Mouse (Mus musculus) bone marrow macrophage, adult 2 months (primary cell): ENCODE results near the gene Pde3a. TPM values are rescaled to one million over a fixed set of nuclear protein-coding genes. Genes with fewer than 3 reads are reported as not detected.
"Not testable (repeated sequence)": the region's sequence is repeated elsewhere in the genome, so short reads cannot be mapped to it uniquely, and the experiment has no call there.

Experiments
- H3K27ac ChIP-seq: 2 replicates; pipeline ENCODE4 v1.5.1; 2012; ENCODE audit warnings: low read depth, low read length; ENCODE audit not compliant: insufficient read depth
- H3K4me1 ChIP-seq: 2 replicates; pipeline ENCODE4 v1.6.1; 2012; ENCODE audit warnings: low read length; ENCODE audit not compliant: control insufficient read depth, insufficient read depth
- H3K4me3 ChIP-seq: 2 replicates; pipeline ENCODE4 v1.5.1; 2012; ENCODE audit warnings: mild to moderate bottlenecking, low read length, moderate library complexity; ENCODE audit not compliant: insufficient read depth
- CTCF ChIP-seq: IDR thresholded peaks from 2 replicates; pipeline ENCODE4 v1.5.1; 2012; ENCODE audit warnings: low read depth, mild to moderate bottlenecking, low read length, moderate library complexity
- POLR2A ChIP-seq: IDR thresholded peaks from 2 replicates; pipeline ENCODE4 v1.6.1; 2012; ENCODE audit warnings: mild to moderate bottlenecking, low read depth, low read length, borderline replicate concordance
- polyA plus RNA-seq: library from polyadenylated mRNA; stranded (reverse); fragments of >200 nt; gene quantifications from 2 replicates; pipeline ENCODE4 v1.2.4, GENCODE M21; 2012; ENCODE audit not compliant: missing spikeins, insufficient read depth, insufficient read length

Pde3a gene
- polyA plus RNA-seq, 1 experiment, result 0.12 TPM

GRCm38 (mm10) chr6:141318440-141318839 lies 69.4 kb downstream of the Pde3a start:
- H3K4me1 ChIP-seq, result no peaks in the 10 kb centered on the region
- H3K4me3 ChIP-seq, result no peak overlapping the region
- H3K27ac ChIP-seq, result no peak overlapping the region
- no peak for TF ChIP-seq POLR2A
- TF ChIP-seq CTCF, result no peak

- H3K27ac ChIP-seq, result no peak overlapping the region
- TF ChIP-seq CTCF (no peak), POLR2A (no peak)
- no peaks in the 10 kb centered on the region for H3K4me1 ChIP-seq
- H3K4me3 ChIP-seq, result no peak overlapping the region
These were observed 72.2 kb downstream of the Pde3a start for GRCm38 (mm10) chr6:141321253-141321652.

- H3K4me1 ChIP-seq, result no peaks in the 10 kb centered on the region
- H3K4me3 ChIP-seq, result no peak overlapping the region
- H3K27ac ChIP-seq, result no peak overlapping the region
- TF ChIP-seq CTCF (no peak), POLR2A (no peak)
These were observed 73.9 kb downstream of the Pde3a start for GRCm38 (mm10) chr6:141322961-141323360.

- not testable (repeated sequence) for H3K27ac ChIP-seq, H3K4me3 ChIP-seq, H3K4me1 ChIP-seq
These were observed 78.1 kb downstream of the Pde3a start for GRCm38 (mm10) chr6:141327134-141327533.

GRCm38 (mm10) chr6:141328071-141328470 lies 79.0 kb downstream of the Pde3a start:
- TF ChIP-seq POLR2A, result no peak
- no peak for TF ChIP-seq CTCF
- Histone ChIP-seq H3K4me1 (no peaks in the 10 kb centered on the region), H3K4me3 (no peak overlapping the region), H3K27ac (no peak overlapping the region)

- TF ChIP-seq POLR2A, result no peak
- no peak for TF ChIP-seq CTCF
- H3K4me1 ChIP-seq, result no peaks in the 10 kb centered on the region
- no peak overlapping the region for H3K4me3 ChIP-seq
- no peak overlapping the region for H3K27ac ChIP-seq
These were observed 82.4 kb downstream of the Pde3a start for GRCm38 (mm10) chr6:141331464-141331863.

- Histone ChIP-seq H3K4me1 (no peaks in the 10 kb centered on the region), H3K4me3 (no peak overlapping the region), H3K27ac (no peak overlapping the region)
- no peak for TF ChIP-seq CTCF
- no peak for TF ChIP-seq POLR2A
These were observed 83.6 kb downstream of the Pde3a start for GRCm38 (mm10) chr6:141332613-141333165.

GRCm38 (mm10) chr6:141333245-141333644 lies 84.2 kb downstream of the Pde3a start:
- TF ChIP-seq CTCF (no peak), POLR2A (no peak)
- Histone ChIP-seq H3K27ac (no peak overlapping the region), H3K4me3 (no peak overlapping the region), H3K4me1 (no peaks in the 10 kb centered on the region)

- H3K4me3 ChIP-seq, result no peak overlapping the region
- TF ChIP-seq CTCF, result no peak
- TF ChIP-seq POLR2A, result no peak
- no peaks in the 10 kb centered on the region for H3K4me1 ChIP-seq
- H3K27ac ChIP-seq, result no peak overlapping the region
These were observed 86.8 kb downstream of the Pde3a start for GRCm38 (mm10) chr6:141335878-141336277.

- Histone ChIP-seq H3K4me1 (no peaks in the 10 kb centered on the region), H3K4me3 (no peak overlapping the region), H3K27ac (no peak overlapping the region)
- no peak for TF ChIP-seq CTCF
- no peak for TF ChIP-seq POLR2A
These were observed 87.4 kb downstream of the Pde3a start for GRCm38 (mm10) chr6:141336438-141336837.

GRCm38 (mm10) chr6:141337673-141338072 lies 88.6 kb downstream of the Pde3a start:
- Histone ChIP-seq H3K4me3 (no peak overlapping the region), H3K27ac (no peak overlapping the region), H3K4me1 (no peaks in the 10 kb centered on the region)
- TF ChIP-seq POLR2A, result no peak
- TF ChIP-seq CTCF, result no peak
